Mouse (Mus musculus) heart, embryonic 14.5 days (tissue): ENCODE results near the gene Calr3. TPM values are rescaled to one million over a fixed set of nuclear protein-coding genes. Genes with fewer than 3 reads are reported as not detected.

Experiments used
- ATAC-seq: fragments of 200-750 bp; cut with Nextera tagmentation; 2 replicates; pipeline ENCODE4 v1.8.0; 2017; ENCODE audit warnings: low read depth, moderate TSS enrichment; ENCODE audit not compliant: insufficient number of reproducible peaks, insufficient read depth, low FRiP score
- H3K27ac ChIP-seq, 2 experiments: fragments of 200-500 bp in 1 of 2; fragments of 300-500 bp in 1 of 2; sonication (generic) in 1 of 2; replicated peaks in 1 of 2; 2 replicates each; pipeline ENCODE4 v1.5.1; 2012 to 2014; ENCODE audit warnings: low read depth in 2 of 2, low read length in 2 of 2, control low read depth in 1 of 2, mild to moderate bottlenecking in 1 of 2, mixed read lengths in 1 of 2; ENCODE audit not compliant: control insufficient read depth in 1 of 2, insufficient read depth in 1 of 2
- H3K27me3 ChIP-seq: fragments of 300-500 bp; sonication (generic); 2 replicates; pipeline ENCODE4 v1.6.1; 2014; ENCODE audit warnings: mild to moderate bottlenecking, low read length, control low read depth; ENCODE audit not compliant: control insufficient read depth, insufficient read depth
- H3K36me3 ChIP-seq: fragments of 300-500 bp; sonication (generic); 2 replicates; pipeline ENCODE4 v1.6.1; 2014; ENCODE audit warnings: mild to moderate bottlenecking, control low read depth, low read length, mixed read lengths; ENCODE audit not compliant: control insufficient read depth, insufficient read depth
- H3K4me1 ChIP-seq, 2 experiments: fragments of 200-500 bp in 1 of 2; fragments of 300-500 bp in 1 of 2; sonication (generic) in 1 of 2; 2 replicates each; pipeline ENCODE4 v1.6.1; 2012 to 2014; ENCODE audit warnings: low read length in 2 of 2, control low read depth in 1 of 2, mixed read lengths in 1 of 2; ENCODE audit not compliant: control insufficient read depth in 2 of 2, insufficient read depth in 2 of 2
- H3K4me2 ChIP-seq: fragments of 300-500 bp; sonication (generic); 2 replicates; pipeline ENCODE4 v1.6.1; 2014; ENCODE audit warnings: mild to moderate bottlenecking, low read length
- H3K4me3 ChIP-seq, 2 experiments: fragments of 200-500 bp in 1 of 2; fragments of 300-500 bp in 1 of 2; sonication (generic) in 1 of 2; 2 replicates each; pipeline ENCODE4 v1.5.1; 2012 to 2014; ENCODE audit warnings: low read length in 2 of 2, mild to moderate bottlenecking in 2 of 2, control low read depth in 1 of 2, low read depth in 1 of 2, moderate library complexity in 1 of 2; ENCODE audit not compliant: control insufficient read depth in 1 of 2, insufficient read depth in 1 of 2
- H3K9ac ChIP-seq: fragments of 300-500 bp; sonication (generic); 2 replicates; pipeline ENCODE4 v1.6.1; 2014; ENCODE audit warnings: mild to moderate bottlenecking, low read length
- H3K9me3 ChIP-seq: fragments of 300-500 bp; sonication (generic); 2 replicates; pipeline ENCODE4 v1.6.1; 2016; ENCODE audit warnings: low read length, control low read depth; ENCODE audit not compliant: control insufficient read depth
- WGBS: fragments of 180-500 bp; shearing (Covaris S2); extraction: QIAGEN DNeasy Blood & Tissue Kit; methylation state at CpG from one replicate; pipeline ENCODE4 v1.1.7; 2014; 5-methylcytosine and 5-hydroxymethylcytosine counted together
- microRNA-seq: library from miRNA; unstranded; fragments of <30 nt; microRNA quantifications from one replicate; pipeline ENCODE4, GENCODE M21; 2016
- polyA plus RNA-seq: library from polyadenylated mRNA; unstranded; fragments of >200 nt; fragmentation: Nextera tagmentation; extraction: Ambion mirVana; gene quantifications from 2 replicates; pipeline ENCODE4 v1.2.1, GENCODE M21; 2014

Gene Calr3
- polyA plus RNA-seq, 1 experiment from 2014 or later, result 1.6 TPM

DNA sequence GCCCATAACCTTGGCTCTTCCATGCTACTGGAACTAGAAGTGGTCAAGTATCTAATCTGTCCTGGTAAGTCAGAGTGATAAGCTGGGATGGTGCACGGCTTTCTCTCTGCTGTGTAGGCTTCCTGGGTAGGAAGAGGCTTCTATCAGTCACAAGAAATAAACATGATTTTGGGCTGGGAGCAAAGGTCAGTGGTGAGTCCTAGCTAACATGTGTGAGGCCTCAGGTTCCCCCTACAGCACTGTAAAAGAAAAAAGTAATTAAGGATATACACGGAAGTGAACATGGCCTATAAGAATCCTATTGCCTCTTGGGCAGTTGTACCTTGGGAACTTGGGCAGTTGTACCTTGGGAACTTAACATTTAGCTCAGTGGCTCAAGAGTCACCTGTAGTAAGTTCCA lies 66.8 kb downstream of the Calr3 start:
- no peak overlapping the region for H3K4me3 ChIP-seq
- H3K4me1 ChIP-seq, result no peaks in the 10 kb centered on the region
- WGBS, result 60% methylated on average over 2 of the region's 2 CpGs

DNA sequence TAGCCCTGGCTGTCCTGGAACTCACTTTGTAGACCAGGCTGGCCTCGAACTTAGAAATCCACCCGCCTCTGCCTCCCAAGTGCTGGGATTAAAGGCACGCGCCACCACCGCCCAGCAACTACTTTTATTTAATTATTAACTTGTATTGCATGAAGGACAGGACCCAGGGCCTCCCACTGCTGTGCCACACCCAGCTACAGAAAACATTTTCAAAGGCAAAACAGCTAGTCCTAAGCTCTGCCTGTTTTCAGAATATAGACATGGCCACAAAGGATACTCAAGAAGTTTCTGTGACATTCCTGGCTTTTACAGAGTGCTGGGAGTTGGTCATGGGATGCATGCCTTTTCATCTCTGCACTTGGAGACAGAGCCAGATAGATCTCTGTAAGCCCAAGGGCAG lies 67.4 kb downstream of the Calr3 start:
- H3K27me3 ChIP-seq, result no peaks in the 10 kb centered on the region
- H3K9me3 ChIP-seq, result no peaks in the 10 kb centered on the region
- no peak overlapping the region for H3K4me3 ChIP-seq
- no peak overlapping the region for H3K27ac ChIP-seq
- H3K36me3 ChIP-seq, result peaks cover 98% of the 10 kb centered on the region
- H3K4me2 ChIP-seq, result no peak overlapping the region
- 93% methylated on average over 5 of the region's 5 CpGs for WGBS
- no peak overlapping the region for H3K9ac ChIP-seq
- ATAC-seq, result no peak
- no peaks in the 10 kb centered on the region for H3K4me1 ChIP-seq

More for the DNA sequence above, 66.8 kb downstream of the Calr3 start:
- Histone ChIP-seq H3K27me3 (no peaks in the 10 kb centered on the region), H3K9me3 (no peaks in the 10 kb centered on the region), H3K4me2 (no peak overlapping the region), H3K36me3 (peaks cover 98% of the 10 kb centered on the region), H3K9ac (no peak overlapping the region), H3K27ac (no peak overlapping the region)
- ATAC-seq, result no peak

DNA sequence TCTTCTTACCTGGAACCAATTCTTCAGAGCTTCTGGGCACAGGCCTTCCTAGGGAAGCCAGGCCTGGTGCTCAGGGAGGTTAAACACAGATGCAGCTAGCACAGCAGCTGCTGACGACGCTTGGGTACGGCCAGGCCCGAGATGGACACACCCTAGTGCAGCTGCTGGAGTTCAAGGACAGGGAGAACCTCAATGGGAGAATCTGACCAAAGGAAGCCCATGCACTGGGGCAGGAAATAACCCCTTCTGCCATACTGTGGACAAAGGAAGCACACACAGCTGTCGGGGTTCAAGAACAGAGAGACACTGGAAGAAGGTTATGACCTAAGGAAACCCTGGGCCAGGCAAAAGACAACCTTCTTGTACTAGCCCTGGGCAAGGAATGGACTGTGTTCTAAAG lies 68.5 kb downstream of the Calr3 start:
- Histone ChIP-seq H3K36me3 (peaks cover 97% of the 10 kb centered on the region), H3K9ac (no peak overlapping the region), H3K4me3 (no peak overlapping the region), H3K9me3 (no peaks in the 10 kb centered on the region), H3K4me1 (no peaks in the 10 kb centered on the region), H3K27me3 (no peaks in the 10 kb centered on the region), H3K27ac (no peak overlapping the region), H3K4me2 (no peak overlapping the region)
- ATAC-seq, result no peak
- WGBS, result 70% methylated on average over 5 of the region's 5 CpGs

Small RNA genes within 50 kb of the gene (microRNA-seq; reads per million reads assigned to microRNA genes)
- gene Mir7068, result 3.9 reads per million, percentile 11 among the genes with 10 or more reads in this experiment

Other genes with a start within 250 kb of the Calr3 start
- not detected in 2 replicates for gene Cib3, start 231.0 kb downstream of the Calr3 start, polyA plus RNA-seq
- not detected in 2 replicates for gene Gm11034, start 230.2 kb downstream of the Calr3 start, polyA plus RNA-seq
- gene Fam32a, start 224.1 kb downstream of the Calr3 start, polyA plus RNA-seq, result 39.6 and 42.3 TPM in 2 replicates
- 108 TPM in 2 replicates for gene Ap1m1, start 203.9 kb downstream of the Calr3 start, polyA plus RNA-seq
- gene Gm10282, start 138.6 kb downstream of the Calr3 start, polyA plus RNA-seq, result 17.9 and 18.1 TPM in 2 replicates
- 22.0 and 24.1 TPM in 2 replicates for gene Klf2, start 124.8 kb downstream of the Calr3 start, polyA plus RNA-seq
- gene Eps15l1, start 22.4 kb downstream of the Calr3 start, polyA plus RNA-seq, result 39.4 and 44.1 TPM in 2 replicates
- gene 1700030K09Rik, start within 50 bp of the Calr3 start, polyA plus RNA-seq, result 8.1 and 9.4 TPM in 2 replicates
- gene Cherp, start 31.4 kb upstream of the Calr3 start, polyA plus RNA-seq, result 30.9 and 34.7 TPM in 2 replicates
- 14.4 and 14.8 TPM in 2 replicates for gene Slc35e1, start 48.7 kb upstream of the Calr3 start, polyA plus RNA-seq
- gene Med26, start 104.4 kb upstream of the Calr3 start, polyA plus RNA-seq, result 7.3 and 7.8 TPM in 2 replicates
- 122 and 126 TPM in 2 replicates for gene Smim7, start 127.2 kb upstream of the Calr3 start, polyA plus RNA-seq
- 97.0 and 98.3 TPM in 2 replicates for gene Tmem38a, start 128.2 kb upstream of the Calr3 start, polyA plus RNA-seq
- 0.14 and 0.19 TPM in 2 replicates for gene Nwd1, start 202.8 kb upstream of the Calr3 start, polyA plus RNA-seq